Mouse (Mus musculus): ENCODE measurements around the gene Vma21-ps.
"Not testable (repeated sequence)": the region's sequence is repeated elsewhere in the genome, so short reads cannot be mapped to it uniquely, and the experiment has no call there.

Gene Vma21-ps

GRCm38 (mm10) chr4:52497144-52497543 is at the start of gene Vma21-ps:
Vma21-ps (minus strand) TSS chr4:52497244.
- not testable (repeated sequence) for DNase-seq (ENCODE audit: low spot score)

- no peak for DNase-seq (ENCODE audit: low spot score)
Observed at GRCm38 (mm10) chr4:52543001-52543400, 46.0 kb upstream of the Vma21-ps start.

- no peak for DNase-seq (ENCODE audit: low spot score)
Observed at GRCm38 (mm10) chr4:52530636-52531035, 33.6 kb upstream of the Vma21-ps start.

- DNase-seq (ENCODE audit: low spot score): no peak
Observed at GRCm38 (mm10) chr4:52526464-52526863, 29.4 kb upstream of the Vma21-ps start.

- DNase-seq (ENCODE audit: low spot score): no peak
Observed at GRCm38 (mm10) chr4:52519301-52519700, 22.3 kb upstream of the Vma21-ps start.

GRCm38 (mm10) chr4:52517580-52517979 is 20.5 kb upstream of the Vma21-ps start:
- DNase-seq (ENCODE audit: low spot score): no peak

GRCm38 (mm10) chr4:52487486-52487885 is 9.6 kb downstream of the Vma21-ps start:
- no peak for DNase-seq (ENCODE audit: low spot score)

GRCm38 (mm10) chr4:52473431-52473830 is 23.6 kb downstream of the Vma21-ps start:
- no peak for DNase-seq (ENCODE audit: low spot score)

- DNase-seq (ENCODE audit: low spot score): no peak
Observed at GRCm38 (mm10) chr4:52461321-52461720, 35.7 kb downstream of the Vma21-ps start.

- DNase-seq (ENCODE audit: low spot score): no peak
Observed at GRCm38 (mm10) chr4:52459726-52460125, 37.3 kb downstream of the Vma21-ps start.
